Mouse (Mus musculus): ENCODE data around the gene Sept1. TPM values are rescaled to one million over a fixed set of nuclear protein-coding genes. Genes with fewer than 3 reads are reported as not detected.

The Sept1 gene
- polyA plus RNA-seq, 1 experiment from 2014 or later, result 22.2 TPM

GRCm38 (mm10) chr7:127233765-127234164 lies 835 bp upstream of the Sept1 start:
- H3K4me2 ChIP-seq (ENCODE audit: low read length), result peak overlapping the region; percentile 84
- peak overlapping the region; percentile 97 to 99; a peak in 3 of 4 replicates for H3K27ac ChIP-seq (replicated peaks in 1 of 2; ENCODE audit: control insufficient read depth in 1 of 2, insufficient read depth in 1 of 2, low read depth in 2 of 2, low read length in 2 of 2)
- H3K4me3 ChIP-seq (ENCODE audit: control insufficient read depth in 1 of 2, insufficient read depth in 1 of 2, low read depth in 1 of 2, low read length in 2 of 2), result peak overlapping the region; percentile 89 to 99
- H3K4me1 ChIP-seq (ENCODE audit: control insufficient read depth in 2 of 2, insufficient read depth in 2 of 2, low read length in 2 of 2), result peaks cover 10 to 26% of the 10 kb centered on the region in 2 experiments
- no peaks in the 10 kb centered on the region for H3K9me3 ChIP-seq (ENCODE audit: control insufficient read depth, low read length)
- 6% methylated on average over 9 of the region's 9 CpGs for WGBS
- H3K9ac ChIP-seq (ENCODE audit: low read length), result peak overlapping the region; percentile 97
- no peaks in the 10 kb centered on the region for H3K27me3 ChIP-seq (ENCODE audit: control insufficient read depth, insufficient read depth, low read length)
- ATAC-seq (ENCODE audit: insufficient number of reproducible peaks, insufficient read depth, low FRiP score, low read depth), result no peak
- peaks cover 61% of the 10 kb centered on the region for H3K36me3 ChIP-seq (ENCODE audit: control insufficient read depth, insufficient read depth, low read length)

GRCm38 (mm10) chr7:127233368-127233749 lies 429 bp upstream of the Sept1 start:
- ATAC-seq (ENCODE audit: insufficient number of reproducible peaks, insufficient read depth, low FRiP score, low read depth), result peak; percentile 19
- Histone ChIP-seq H3K36me3 (ENCODE audit: control insufficient read depth, insufficient read depth, low read length) (peaks cover 57% of the 10 kb centered on the region), H3K27me3 (ENCODE audit: control insufficient read depth, insufficient read depth, low read length) (no peaks in the 10 kb centered on the region), H3K4me1 (ENCODE audit: control insufficient read depth in 2 of 2, insufficient read depth in 2 of 2, low read length in 2 of 2) (peaks cover 10 to 26% of the 10 kb centered on the region in 2 experiments), H3K9me3 (ENCODE audit: control insufficient read depth, low read length) (no peaks in the 10 kb centered on the region), H3K4me3 (ENCODE audit: control insufficient read depth in 1 of 2, insufficient read depth in 1 of 2, low read depth in 1 of 2, low read length in 2 of 2) (peak overlapping the region; percentile 89 to 99), H3K9ac (ENCODE audit: low read length) (peak overlapping the region; percentile 97), H3K4me2 (ENCODE audit: low read length) (peak overlapping the region; percentile 84), H3K27ac (replicated peaks in 1 of 2; ENCODE audit: control insufficient read depth in 1 of 2, insufficient read depth in 1 of 2, low read depth in 2 of 2, low read length in 2 of 2) (peak overlapping the region; percentile 97 to 99)
- 0% methylated on average over 27 of the region's 27 CpGs for WGBS

- H3K36me3 ChIP-seq (ENCODE audit: control insufficient read depth, insufficient read depth, low read length), result peaks cover 43% of the 10 kb centered on the region
- whole genome bisulfite sequencing, result 5% methylated on average over 20 of the region's 20 CpGs
- peak overlapping the region; percentile 97 for H3K9ac ChIP-seq (ENCODE audit: low read length)
- H3K9me3 ChIP-seq (ENCODE audit: control insufficient read depth, low read length), result no peaks in the 10 kb centered on the region
- peak overlapping the region; percentile 97 to 99 for H3K27ac ChIP-seq (replicated peaks in 1 of 2; ENCODE audit: control insufficient read depth in 1 of 2, insufficient read depth in 1 of 2, low read depth in 2 of 2, low read length in 2 of 2)
- ATAC-seq (ENCODE audit: insufficient number of reproducible peaks, insufficient read depth, low FRiP score, low read depth), result no peak
- peaks cover 10 to 26% of the 10 kb centered on the region in 2 experiments for H3K4me1 ChIP-seq (ENCODE audit: control insufficient read depth in 2 of 2, insufficient read depth in 2 of 2, low read length in 2 of 2)
- no peaks in the 10 kb centered on the region for H3K27me3 ChIP-seq (ENCODE audit: control insufficient read depth, insufficient read depth, low read length)
- H3K4me3 ChIP-seq (ENCODE audit: control insufficient read depth in 1 of 2, insufficient read depth in 1 of 2, low read depth in 1 of 2, low read length in 2 of 2), result peak overlapping the region; percentile 89 to 99
- peak overlapping the region; percentile 84 for H3K4me2 ChIP-seq (ENCODE audit: low read length)
Measured at GRCm38 (mm10) chr7:127231826-127232621, 906 bp downstream of the Sept1 start.

GRCm38 (mm10) chr7:127231376-127231775 lies 1.6 kb downstream of the Sept1 start:
- H3K9me3 ChIP-seq (ENCODE audit: control insufficient read depth, low read length), result no peaks in the 10 kb centered on the region
- peak overlapping the region; percentile 84 for H3K4me2 ChIP-seq (ENCODE audit: low read length)
- no peaks in the 10 kb centered on the region for H3K27me3 ChIP-seq (ENCODE audit: control insufficient read depth, insufficient read depth, low read length)
- WGBS, result 61% methylated on average over 3 of the region's 3 CpGs
- no peak for ATAC-seq (ENCODE audit: insufficient number of reproducible peaks, insufficient read depth, low FRiP score, low read depth)
- H3K4me1 ChIP-seq (ENCODE audit: control insufficient read depth in 2 of 2, insufficient read depth in 2 of 2, low read length in 2 of 2), result peaks cover 10 to 26% of the 10 kb centered on the region in 2 experiments
- H3K36me3 ChIP-seq (ENCODE audit: control insufficient read depth, insufficient read depth, low read length), result peaks cover 37% of the 10 kb centered on the region
- H3K4me3 ChIP-seq (ENCODE audit: control insufficient read depth in 1 of 2, insufficient read depth in 1 of 2, low read depth in 1 of 2, low read length in 2 of 2), result peak overlapping the region; percentile 89 to 99
- peak overlapping the region; percentile 97 for H3K9ac ChIP-seq (ENCODE audit: low read length)
- peak overlapping the region in 1 of 2 experiments; percentile 97; a peak in 2 of 4 replicates for H3K27ac ChIP-seq (replicated peaks in 1 of 2; ENCODE audit: control insufficient read depth in 1 of 2, insufficient read depth in 1 of 2, low read depth in 2 of 2, low read length in 2 of 2)

- H3K27ac ChIP-seq (replicated peaks in 1 of 2; ENCODE audit: control insufficient read depth in 1 of 2, insufficient read depth in 1 of 2, low read depth in 2 of 2, low read length in 2 of 2), result no peak overlapping the region
- H3K9ac ChIP-seq (ENCODE audit: low read length), result no peak overlapping the region
- no peak overlapping the region for H3K4me2 ChIP-seq (ENCODE audit: low read length)
- peaks cover 20% of the 10 kb centered on the region for H3K36me3 ChIP-seq (ENCODE audit: control insufficient read depth, insufficient read depth, low read length)
- no peak for ATAC-seq (ENCODE audit: insufficient number of reproducible peaks, insufficient read depth, low FRiP score, low read depth)
- peaks cover 10 to 20% of the 10 kb centered on the region in 2 experiments for H3K4me1 ChIP-seq (ENCODE audit: control insufficient read depth in 2 of 2, insufficient read depth in 2 of 2, low read length in 2 of 2)
- WGBS, result 61% methylated on average over 4 of the region's 4 CpGs
- H3K27me3 ChIP-seq (ENCODE audit: control insufficient read depth, insufficient read depth, low read length), result no peaks in the 10 kb centered on the region
- H3K4me3 ChIP-seq (ENCODE audit: control insufficient read depth in 1 of 2, insufficient read depth in 1 of 2, low read depth in 1 of 2, low read length in 2 of 2), result no peak overlapping the region
- H3K9me3 ChIP-seq (ENCODE audit: control insufficient read depth, low read length), result no peaks in the 10 kb centered on the region
Measured at GRCm38 (mm10) chr7:127228615-127229303, 4.2 kb downstream of the Sept1 start.

DNA sequence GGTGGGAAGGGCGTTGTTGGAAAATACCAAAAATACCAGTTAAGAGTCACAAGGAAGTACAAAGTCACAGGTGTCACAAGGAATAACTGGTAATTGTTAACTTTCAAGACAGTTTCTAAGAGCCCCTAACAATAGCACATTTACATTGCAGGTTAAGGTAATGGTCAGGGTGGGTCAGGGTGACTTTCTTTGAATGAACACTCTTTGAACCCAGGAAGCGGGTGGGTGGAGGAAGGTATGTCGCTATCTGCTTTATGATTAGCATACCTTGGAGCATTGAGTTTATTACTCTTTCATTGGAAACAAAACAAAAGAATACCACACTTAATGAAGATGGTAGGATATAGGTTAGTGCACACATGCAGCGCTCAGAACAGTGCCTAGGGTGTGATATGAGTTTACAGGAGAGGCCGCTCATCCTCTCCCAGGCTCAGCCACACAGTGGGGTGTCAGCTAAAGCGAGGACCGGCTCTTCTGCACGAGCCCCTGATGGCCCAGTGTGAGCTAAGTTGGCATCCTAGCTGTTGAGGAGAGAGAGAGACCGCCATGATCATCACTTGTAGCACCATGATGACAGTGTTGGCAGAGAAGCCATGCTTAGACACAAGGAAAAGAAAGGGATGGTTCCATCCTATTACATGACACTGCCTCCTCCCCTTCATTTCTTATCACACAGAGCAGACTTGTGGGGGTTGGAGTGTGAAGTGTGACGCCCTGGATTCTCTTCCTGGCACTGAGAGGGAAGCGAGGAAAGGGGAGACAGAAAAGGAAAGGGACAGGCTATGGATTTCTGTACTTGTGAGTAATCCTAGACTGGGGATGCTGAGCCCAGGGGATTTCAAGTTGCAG lies 7.6 kb downstream of the Sept1 start:
- no peak for ATAC-seq (ENCODE audit: insufficient number of reproducible peaks, insufficient read depth, low FRiP score, low read depth)
- no peak overlapping the region for H3K4me3 ChIP-seq (ENCODE audit: control insufficient read depth in 1 of 2, insufficient read depth in 1 of 2, low read depth in 1 of 2, low read length in 2 of 2)
- peaks cover 11% of the 10 kb centered on the region for H3K36me3 ChIP-seq (ENCODE audit: control insufficient read depth, insufficient read depth, low read length)
- no peak overlapping the region for H3K27ac ChIP-seq (replicated peaks in 1 of 2; ENCODE audit: control insufficient read depth in 1 of 2, insufficient read depth in 1 of 2, low read depth in 2 of 2, low read length in 2 of 2)
- H3K4me1 ChIP-seq (ENCODE audit: control insufficient read depth in 2 of 2, insufficient read depth in 2 of 2, low read length in 2 of 2), result peaks cover 0 to 6% of the 10 kb centered on the region in 2 experiments; a peak in 2 of 4 replicates
- no peak overlapping the region for H3K9ac ChIP-seq (ENCODE audit: low read length)
- H3K4me2 ChIP-seq (ENCODE audit: low read length), result no peak overlapping the region
- H3K9me3 ChIP-seq (ENCODE audit: control insufficient read depth, low read length), result no peaks in the 10 kb centered on the region
- H3K27me3 ChIP-seq (ENCODE audit: control insufficient read depth, insufficient read depth, low read length), result no peaks in the 10 kb centered on the region
- WGBS, result 69% methylated on average over 11 of the region's 11 CpGs

DNA sequence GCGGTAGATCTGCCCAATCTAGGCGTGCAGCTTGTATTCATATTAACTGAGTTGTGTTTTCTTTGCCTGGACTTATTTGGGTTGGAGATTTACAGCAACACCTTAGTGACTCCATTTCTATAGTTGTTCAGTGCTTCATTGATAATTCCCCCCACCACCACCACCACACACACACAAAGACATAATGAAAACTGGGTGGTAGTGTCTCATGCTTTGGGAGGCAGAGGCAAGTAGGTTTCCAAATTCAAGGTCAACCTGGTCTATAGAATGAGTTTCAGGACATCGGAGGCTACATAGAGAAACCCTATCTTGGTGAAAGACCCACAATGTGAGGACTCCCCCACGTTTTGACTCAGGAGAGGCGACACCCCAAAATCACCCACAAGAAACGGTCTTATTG lies 8.3 kb downstream of the Sept1 start:
- Histone ChIP-seq H3K36me3 (ENCODE audit: control insufficient read depth, insufficient read depth, low read length) (peaks cover 5% of the 10 kb centered on the region; the same call in 1 of the 2 replicates), H3K27ac (replicated peaks in 1 of 2; ENCODE audit: control insufficient read depth in 1 of 2, insufficient read depth in 1 of 2, low read depth in 2 of 2, low read length in 2 of 2) (no peak overlapping the region), H3K4me3 (ENCODE audit: control insufficient read depth in 1 of 2, insufficient read depth in 1 of 2, low read depth in 1 of 2, low read length in 2 of 2) (no peak overlapping the region), H3K9me3 (ENCODE audit: control insufficient read depth, low read length) (no peaks in the 10 kb centered on the region), H3K4me2 (ENCODE audit: low read length) (no peak overlapping the region), H3K4me1 (ENCODE audit: control insufficient read depth in 2 of 2, insufficient read depth in 2 of 2, low read length in 2 of 2) (no peaks in the 10 kb centered on the region; a peak in 2 of 4 replicates), H3K9ac (ENCODE audit: low read length) (no peak overlapping the region), H3K27me3 (ENCODE audit: control insufficient read depth, insufficient read depth, low read length) (no peaks in the 10 kb centered on the region)
- no peak for ATAC-seq (ENCODE audit: insufficient number of reproducible peaks, insufficient read depth, low FRiP score, low read depth)
- WGBS, result 88% methylated on average over 6 of the region's 6 CpGs

Measured in heart, embryonic 14.5 days (tissue).